Mouse (Mus musculus) urinary bladder, postnatal 25 days (tissue): Measurements from ENCODE around the gene Rps15.
A peak's percentile ranks its signal among the peaks of the same experiment; 100 is the strongest.

Experiments
- DNase-seq: peaks from one replicate; pipeline ENCODE4 v3.0.0; 2022; ENCODE audit warnings: low spot score

Rps15 gene

DNA sequence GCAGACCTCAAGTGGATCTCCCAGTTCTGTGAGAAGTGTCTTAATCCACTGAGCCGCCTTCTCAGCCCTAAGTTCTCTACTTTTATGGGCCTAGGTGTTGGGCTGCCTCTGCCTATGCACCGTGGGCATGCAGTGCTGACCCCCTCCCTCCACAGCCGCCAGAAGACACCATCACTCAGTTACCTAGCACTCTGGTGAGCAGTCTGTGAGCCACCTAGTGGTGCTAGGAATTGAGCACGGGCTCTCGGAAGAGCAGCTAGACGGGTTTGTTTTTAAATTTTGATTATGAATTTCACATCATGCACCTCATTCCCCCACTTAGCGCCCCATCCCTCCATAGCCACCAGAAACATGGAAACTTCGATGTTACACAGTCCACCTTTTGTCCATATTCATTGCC, 3.6 kb upstream of the Rps15 start:
- no peak for DNase-seq

DNA sequence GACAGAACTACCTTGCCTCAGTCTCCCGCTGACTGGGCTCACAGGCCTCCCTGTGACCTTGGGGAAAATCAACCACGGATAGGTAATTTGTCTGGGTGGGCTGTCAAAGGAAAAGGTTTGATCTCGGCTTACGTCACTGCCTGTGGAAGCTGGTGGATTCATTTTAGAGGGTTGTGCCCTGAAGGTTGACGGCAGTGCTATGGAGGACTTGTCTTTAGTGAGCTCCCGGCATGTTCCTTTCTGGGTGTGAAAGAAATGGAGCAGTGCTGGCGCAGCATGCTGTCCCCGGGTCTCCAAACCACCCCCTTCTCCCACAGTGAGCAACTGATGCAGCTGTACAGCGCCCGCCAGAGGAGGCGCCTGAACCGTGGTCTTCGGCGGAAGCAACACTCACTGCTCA, 1.1 kb downstream of the Rps15 start:
- DNase-seq = no peak

DNA sequence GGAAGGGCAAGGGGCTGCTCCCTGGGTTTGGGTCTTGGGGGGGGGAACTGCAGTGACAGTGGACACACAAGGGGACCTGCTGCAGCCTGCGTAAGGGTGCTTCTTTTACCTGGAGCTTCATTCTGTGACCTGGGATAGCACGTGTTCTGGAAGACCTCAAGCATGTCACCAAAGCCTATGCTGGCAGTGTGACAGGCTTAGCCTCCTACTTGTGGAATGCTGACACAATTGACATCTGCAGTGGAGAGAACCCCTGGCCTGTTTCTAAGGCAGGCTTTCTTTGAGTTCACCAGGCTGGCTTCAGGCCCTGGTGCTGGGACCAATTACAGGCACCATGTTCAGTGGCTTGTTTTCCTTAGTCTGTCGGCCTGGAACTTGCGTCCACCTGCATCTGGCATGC, 2.1 kb downstream of the Rps15 start:
- DNase-seq = no peak

DNA sequence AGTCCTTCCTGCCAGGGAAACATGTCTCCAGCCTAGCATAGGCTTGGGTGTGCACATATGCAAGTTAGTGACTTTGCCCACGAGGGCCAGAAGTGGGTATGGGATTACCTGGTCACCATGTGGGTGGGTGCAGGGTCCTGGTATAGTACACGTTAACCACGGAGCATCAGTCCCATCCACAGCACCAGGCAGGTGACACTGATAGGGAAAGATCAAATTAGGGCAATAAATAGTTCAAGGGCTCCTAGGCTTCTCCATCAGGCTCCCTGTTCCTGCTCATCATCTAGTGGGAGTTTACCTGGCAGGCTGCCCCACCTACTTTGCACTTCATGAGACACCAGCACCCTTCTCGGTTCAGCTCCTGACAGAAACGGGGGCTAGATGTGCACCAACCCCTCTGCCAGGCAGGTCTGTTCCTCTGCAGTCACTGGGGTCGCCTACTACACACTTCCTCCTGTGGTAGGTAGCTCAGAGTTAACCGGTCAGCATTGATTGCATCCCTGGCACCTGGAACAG, 2.6 kb downstream of the Rps15 start:
- DNase-seq = no peak

DNA sequence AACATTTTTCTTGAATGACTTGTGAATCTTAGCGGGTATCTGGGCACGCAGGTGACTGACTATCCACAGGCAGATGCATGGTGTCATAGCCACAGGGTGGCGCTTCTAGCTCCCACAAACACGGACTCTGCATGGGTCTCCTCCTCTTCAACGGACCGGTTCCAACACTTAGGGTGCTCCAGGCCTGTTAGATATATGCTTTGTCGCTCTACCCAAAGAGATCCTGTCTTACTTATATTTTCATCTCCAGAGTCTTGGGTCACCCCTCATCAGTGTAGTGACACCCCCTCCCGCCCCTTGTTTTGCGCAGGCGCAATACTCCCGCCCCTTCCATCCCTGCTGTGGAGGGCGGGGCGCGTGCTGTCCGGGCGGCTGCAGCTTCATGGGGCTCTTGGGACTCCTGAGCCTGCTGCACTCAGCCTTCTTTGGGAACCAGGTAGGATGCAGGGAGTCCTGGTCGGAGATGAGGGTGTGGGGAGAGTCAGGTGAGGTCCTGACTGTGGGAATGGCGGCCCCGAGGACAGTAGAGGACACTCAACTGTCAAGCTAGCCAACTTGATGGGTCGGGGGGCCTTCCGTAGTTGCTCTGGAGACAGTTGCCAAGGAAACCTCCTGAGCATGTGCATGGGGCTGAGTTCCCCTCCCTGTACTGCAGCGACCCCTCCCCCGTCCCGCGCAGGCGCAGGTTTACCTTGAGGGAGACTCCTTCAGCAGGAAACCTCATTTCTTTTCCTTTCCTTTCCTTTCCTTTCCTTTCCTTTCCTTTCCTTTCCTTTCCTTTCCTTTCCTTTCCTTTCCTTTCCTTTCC, 3.6 kb downstream of the Rps15 start, which contains the start of gene Apc2:
Gene Apc2 (plus strand): TSS at position 360 of the 808 bp plus-strand sequence.
- DNase-seq = peak; percentile 69

DNA sequence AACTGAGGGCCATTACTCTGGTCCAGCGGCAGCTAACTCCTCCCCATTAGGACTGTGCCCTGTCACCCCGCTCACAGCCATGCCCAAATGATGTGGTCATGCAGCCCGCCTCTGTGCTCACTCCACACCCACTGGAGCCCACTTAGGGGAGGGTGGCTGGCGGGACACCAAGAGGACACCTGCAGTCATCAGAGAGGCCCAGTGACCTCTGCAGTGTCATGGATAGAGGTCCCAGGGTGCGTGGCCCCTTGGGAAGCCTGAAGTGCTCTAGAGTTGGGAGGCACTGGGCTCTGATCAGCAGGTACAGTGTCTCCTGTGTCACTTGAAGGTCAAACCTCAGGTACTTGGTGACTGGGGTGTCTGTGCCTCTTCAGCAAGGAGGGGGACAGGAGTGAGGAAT, 4.6 kb downstream of the Rps15 start:
- no peak for DNase-seq

DNA sequence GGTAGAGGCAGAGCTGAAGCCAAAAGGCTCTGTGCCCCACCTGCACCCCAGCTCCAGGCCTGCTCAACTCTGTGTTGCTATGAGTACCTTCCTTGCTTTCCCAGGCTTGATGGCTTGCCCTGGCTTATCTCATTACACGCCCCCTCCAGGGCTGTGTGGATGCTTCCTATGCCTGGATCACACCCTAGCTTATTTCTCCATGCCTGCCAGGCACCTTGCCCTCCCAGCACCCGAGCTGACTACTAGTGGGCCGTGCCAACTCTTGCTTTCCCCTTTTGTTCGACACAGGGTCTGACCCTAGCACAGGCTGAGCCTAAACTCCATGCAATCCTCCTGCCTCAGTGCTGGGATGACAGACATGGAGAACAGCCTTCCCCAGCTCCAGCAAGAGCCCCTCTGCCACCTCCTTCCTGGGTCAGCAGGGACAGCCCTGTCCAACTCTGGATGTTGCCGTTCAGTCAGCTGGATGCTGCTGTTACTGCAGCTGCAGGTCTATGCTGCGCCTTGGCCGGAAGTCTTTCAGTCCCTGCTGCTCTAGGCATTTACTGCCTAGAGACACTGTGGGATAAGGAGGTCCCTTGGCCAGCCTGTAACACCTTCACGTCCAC, 5.4 kb downstream of the Rps15 start:
- no peak for DNase-seq

DNA sequence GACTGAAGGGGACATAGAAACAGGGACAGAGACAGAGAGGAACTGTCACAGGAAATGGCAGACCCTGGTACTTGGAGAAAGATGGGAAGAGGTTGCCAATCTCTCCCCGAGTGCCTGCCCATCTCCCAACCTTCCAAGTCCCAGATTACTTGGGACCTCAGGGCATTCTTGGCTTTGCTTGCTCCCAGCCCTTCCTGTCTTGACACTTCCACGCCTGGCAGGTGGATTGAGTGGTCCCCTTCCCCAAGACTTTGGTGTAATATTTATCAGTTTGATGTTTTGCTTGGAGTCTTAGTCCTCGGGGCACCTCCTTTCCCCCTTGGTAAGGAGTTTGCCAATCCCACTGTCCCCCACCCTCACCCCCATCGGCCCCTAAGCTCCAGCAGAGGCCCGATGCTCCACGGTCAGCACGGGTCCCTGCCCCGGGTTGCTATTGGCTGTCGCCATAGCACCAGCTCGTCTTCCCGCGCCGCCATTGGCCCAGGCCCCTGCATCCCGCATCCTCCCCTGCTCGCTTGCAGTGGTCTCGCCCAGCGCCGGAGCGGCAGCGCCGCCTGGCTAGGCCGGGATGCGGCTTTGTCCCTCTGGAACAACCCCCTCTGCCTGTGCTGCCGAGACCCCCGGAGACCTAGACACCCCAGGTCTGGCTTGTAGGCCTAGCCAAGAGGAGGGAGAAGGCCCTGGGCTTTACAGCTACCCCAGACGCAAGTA, 6.5 kb downstream of the Rps15 start:
- DNase-seq = no peak

DNA sequence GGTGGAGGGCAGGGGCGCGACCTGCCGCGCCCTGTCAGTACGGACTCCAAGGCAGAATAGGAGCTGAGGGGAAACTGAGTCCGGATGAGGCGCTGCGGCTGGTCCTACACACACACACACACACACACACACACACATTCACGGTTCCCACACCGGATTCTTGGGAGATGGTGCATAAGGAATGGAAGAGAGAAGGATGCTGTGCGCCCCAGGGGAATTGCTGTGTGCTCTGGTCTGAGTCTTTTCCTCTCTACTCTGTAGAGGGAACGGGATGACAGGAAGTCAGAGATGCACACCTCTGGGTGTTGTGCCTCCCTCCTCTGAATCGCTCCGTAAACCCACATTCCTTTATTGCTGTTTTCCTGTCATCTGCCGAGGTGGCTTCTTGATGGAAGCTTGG, 7.0 kb downstream of the Rps15 start:
- DNase-seq = no peak

DNA sequence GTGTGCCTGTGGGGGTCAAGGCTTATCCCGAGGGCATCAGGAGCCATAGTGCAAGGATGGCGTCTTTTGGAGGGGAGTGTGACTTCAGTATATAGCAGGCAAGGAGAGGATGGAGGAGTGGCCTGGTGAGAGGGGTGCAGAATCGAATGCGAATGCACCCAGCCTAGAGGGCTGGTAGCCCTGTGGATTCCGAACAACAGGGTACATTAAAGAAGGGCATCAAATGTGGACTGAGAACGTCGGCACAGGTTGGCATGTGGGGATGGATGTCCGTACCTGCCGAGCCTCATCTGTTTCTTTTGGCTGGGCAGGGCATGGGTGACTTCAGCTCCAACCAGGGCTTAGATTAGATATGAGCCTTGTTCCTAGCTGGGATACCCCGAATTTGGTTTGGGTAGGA, 7.6 kb downstream of the Rps15 start:
- no peak for DNase-seq

DNA sequence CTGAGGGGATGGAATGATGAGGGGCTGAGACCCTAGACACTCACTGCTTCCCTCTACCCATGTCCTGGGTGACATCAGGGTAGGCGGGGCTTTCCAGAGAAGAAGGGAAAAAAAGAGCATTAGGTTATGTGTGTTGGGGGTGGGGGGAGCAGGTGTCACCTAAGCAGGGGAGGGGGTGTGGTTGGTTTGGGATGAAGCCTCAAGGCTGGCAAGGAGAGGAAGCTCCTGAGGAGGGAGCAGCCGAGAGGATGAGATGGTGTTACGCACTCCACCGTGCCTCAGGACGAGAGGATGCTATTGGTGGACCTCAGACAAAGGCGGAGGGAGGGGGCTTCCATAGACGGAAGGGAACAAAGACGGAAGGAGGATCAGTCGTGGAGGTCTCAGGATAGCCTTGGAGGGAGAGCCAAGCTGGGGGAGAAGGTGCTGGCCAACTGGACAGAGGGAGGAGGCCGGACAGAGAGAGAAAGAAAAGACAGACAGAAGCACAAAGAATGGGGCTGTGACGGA, 8.5 kb downstream of the Rps15 start:
- DNase-seq = no peak

DNA sequence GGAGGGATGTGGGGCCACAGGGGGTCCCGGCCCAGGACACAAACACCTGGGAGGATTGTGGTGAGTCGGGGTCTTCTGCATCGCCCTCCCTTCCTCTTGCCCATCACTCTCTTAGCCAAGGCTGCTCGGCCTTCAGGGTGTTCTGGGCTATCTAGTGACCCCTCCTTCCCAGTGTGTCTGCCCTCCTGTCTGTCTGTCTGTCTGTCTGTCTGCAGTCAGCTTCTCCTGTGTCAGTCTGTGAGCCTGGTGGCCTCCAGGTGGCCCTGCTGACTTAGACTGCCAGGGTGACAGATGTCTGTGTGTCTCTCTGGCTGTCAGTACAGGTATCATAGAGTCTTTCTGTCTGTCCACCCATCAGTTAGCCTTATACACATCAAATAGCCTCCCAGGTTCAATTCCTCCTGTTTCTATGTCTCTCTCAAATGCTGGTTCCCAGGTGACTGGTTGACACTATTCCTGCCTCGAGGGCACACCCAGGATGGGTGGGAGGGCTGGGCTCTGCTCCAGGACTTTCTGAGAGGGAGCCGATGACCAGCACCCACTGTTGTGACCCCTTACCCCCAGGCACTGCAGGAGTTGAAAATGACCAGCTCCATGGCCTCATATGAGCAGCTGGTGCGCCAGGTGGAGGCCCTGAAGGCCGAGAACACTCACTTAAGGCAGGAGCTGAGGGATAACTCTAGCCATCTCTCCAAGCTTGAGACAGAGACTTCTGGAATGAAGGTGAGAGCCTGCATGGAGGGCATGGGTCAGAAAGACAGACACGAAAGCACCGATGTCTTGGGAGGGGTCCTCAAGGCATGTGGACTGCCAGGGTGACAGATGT, 9.2 kb downstream of the Rps15 start:
- no peak for DNase-seq

DNA sequence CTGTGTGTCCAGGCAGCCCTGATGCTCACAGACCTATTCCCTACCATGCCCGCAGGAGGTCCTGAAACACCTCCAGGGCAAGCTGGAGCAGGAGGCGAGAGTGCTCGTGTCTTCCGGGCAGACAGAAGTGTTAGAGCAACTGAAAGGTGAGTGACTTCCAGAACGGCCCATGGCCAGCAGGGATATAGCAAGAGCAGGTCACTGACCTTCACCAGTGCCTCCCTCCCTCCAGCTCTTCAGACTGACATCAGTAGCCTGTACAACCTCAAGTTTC, 9.8 kb downstream of the Rps15 start:
- DNase-seq = no peak

DNA sequence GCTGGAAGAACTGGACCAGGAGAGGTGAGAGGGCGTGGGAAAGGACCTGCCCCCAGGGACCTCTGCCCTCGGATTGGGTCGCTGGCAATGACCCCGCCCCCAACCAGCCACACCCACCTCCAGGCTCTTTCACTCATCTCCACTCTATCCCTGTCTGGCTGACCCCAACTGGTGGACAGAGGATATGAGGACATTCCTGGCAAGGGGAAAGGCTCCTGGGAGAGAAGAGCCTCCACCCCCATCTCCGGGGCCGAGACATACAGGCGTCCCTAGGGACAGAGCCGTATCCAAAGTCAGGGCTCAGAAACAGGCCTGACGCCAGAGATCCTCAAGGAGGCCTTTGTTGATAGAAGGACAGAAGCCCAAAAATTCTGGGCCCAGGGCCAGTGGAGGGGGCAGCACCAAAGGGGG, 10.2 kb downstream of the Rps15 start:
- peak; percentile 53 for DNase-seq

DNA sequence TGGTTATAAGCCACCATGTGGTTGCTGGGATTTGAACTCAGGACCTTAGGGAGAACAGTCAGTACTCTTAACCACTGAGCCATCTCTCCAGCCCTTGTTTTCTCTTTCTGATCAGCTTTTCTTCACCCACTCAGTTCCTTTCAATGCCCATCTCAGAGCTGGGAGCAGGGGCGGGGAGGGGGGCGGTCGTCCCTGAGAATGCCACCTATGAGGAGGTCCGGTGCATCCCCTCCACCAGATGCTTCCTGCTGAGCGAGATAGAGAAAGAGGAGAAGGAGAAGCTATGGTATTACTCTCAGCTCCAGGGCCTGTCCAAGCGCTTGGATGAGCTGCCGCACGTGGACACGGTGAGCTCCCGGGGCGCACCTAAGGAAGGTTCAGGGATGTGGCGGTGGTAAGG, 12.2 kb downstream of the Rps15 start:
- DNase-seq = no peak

DNA sequence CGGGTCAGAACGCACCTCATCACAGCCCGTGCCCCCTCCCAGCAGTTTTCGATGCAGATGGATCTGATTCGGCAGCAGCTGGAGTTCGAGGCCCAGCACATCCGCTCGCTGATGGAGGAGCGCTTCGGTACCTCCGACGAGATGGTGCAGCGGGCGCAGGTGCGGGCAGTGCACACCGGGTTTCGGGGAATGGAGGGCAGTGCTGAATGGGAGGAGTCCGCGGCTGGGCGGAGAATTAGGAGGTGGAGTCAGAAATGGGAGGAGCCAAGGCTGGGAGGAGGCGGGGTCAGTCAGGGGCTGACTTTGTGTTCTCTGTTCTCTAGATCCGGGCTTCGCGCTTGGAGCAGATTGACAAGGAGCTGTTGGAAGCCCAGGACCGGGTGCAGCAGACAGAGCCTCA, 12.6 kb downstream of the Rps15 start:
- no peak for DNase-seq

DNA sequence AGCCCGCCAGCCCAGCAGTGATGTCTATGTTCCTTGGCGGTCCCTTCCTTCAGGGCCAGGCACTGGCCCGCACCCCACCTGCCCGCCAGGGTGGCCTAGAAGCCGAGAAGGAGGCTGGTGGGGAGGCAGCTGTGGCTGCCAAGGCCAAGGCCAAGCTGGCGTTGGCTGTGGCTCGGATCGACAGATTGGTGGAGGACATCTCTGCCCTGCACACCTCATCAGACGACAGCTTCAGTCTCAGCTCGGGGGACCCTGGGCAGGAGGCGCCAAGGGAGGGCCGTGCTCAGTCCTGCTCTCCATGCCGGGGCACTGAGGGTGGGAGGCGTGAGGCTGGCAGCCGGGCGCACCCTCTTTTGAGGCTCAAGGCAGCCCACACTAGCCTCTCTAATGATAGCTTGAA, 19.3 kb downstream of the Rps15 start:
- no peak for DNase-seq

DNA sequence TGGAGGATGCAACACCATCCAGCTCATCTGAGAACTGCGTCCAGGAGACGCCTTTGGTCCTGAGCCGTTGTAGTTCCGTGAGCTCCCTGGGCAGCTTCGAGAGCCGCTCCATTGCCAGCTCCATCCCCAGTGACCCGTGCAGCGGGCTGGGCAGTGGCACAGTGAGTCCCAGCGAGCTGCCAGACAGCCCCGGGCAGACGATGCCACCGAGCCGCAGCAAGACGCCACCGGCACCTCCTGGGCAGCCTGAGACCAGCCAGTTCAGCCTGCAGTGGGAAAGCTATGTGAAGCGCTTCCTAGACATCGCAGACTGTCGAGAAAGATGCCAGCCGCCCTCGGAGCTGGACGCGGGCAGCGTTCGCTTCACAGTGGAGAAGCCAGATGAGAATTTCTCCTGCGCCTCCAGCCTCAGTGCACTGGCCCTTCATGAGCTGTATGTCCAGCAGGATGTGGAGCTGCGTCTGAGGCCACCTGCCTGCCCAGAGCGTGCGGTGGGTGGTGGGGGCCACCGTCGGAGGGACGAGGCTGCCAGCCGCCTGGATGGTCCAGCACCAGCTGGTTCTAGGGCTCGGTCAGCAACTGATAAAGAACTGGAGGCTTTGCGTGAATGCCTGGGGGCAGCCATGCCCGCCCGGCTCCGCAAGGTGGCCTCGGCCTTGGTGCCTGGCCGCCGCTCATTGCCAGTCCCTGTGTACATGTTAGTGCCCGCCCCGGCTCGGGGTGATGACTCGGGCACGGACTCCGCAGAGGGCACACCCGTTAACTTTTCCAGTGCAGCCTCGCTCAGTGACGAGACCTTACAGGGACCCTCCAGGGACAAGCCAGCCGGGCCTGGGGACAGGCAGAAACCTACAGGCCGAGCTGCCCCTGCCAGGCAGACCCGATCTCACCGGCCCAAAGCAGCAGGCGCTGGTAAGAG, 20.6 kb downstream of the Rps15 start:
- no peak for DNase-seq

DNA sequence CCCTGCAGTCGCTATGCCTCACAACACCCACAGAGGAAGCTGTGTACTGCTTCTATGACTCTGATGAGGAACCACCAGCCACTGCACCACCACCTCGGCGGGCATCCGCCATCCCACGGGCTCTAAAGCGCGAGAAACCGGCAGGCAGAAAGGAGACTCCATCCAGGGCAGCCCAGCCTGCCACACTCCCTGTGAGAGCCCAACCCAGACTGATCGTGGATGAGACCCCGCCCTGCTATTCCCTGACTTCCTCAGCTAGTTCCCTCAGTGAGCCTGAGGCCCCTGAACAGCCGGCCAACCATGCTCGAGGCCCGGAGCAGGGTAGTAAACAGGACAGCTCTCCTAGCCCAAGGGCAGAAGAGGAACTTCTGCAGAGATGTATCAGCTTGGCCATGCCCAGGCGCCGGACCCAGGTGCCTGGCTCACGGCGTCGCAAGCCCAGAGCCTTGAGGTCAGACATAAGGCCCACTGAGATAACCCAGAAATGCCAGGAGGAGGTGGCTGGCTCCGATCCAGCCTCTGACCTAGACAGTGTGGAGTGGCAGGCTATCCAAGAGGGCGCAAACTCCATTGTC, 21.5 kb downstream of the Rps15 start:
- no peak for DNase-seq

DNA sequence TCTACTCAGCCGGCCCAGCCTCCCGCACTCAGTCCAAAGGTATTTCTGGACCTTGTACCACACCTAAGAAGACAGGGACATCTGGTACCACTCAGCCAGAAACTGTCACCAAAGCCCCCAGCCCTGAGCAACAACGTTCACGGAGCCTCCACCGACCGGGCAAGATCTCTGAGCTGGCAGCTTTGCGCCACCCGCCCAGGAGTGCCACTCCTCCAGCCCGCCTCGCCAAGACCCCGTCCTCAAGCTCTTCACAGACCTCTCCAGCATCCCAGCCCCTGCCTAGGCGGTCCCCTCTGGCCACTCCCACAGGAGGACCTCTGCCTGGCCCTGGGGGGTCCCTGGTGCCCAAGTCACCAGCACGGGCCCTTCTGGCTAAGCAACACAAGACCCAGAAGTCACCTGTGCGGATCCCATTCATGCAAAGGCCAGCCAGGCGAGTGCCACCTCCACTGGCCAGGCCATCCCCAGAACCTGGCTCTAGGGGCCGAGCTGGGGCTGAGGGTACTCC, 22.3 kb downstream of the Rps15 start:
- no peak for DNase-seq

DNA sequence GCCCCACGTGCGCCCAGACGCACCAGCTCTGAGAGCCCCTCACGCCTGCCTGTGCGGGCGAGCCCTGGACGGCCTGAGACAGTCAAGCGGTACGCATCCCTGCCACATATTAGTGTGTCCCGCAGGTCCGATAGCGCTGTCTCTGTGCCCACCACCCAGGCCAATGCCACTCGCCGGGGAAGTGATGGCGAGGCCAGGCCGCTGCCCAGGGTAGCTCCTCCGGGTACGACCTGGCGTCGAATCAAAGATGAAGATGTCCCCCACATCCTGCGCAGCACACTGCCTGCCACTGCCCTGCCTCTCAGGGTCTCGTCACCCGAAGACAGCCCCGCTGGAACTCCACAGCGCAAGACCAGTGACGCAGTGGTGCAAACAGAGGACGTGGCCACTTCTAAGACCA, 23.1 kb downstream of the Rps15 start:
- DNase-seq = no peak
